Comparison of ENCODE assay signal across 7 mouse cellular contexts in the genomic region with DNA sequence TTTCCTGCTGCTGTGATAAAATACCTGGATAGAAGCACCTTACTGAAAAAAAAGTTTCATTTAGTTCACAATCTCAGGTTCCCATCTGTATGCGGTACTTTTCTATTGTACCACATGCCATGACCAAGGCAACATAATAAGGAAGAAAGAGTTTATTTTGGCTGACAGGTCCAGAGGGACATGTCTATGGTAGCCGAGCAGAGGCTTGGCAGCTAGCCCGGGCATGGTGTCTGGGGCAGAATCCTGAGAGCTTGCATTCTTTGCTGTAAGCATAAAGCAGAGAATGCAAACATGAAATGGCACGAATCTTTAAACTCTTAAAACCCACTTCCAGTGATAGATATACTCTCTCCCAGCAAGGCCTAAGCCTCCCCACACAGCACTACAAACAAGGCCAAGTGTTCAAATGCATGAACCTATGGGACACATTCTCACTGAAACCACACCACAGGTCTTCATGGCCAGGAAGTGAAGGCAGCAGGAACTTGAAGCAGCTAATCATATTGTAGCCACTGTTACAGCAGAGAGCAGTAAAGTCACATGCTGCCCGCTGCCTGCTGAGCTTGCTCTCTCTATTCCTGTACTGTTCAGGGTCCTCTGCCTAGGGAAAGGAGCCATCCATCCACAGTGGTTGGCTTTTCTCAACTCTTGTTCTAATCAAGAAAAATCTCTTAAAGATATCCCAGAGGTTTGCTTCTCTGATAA. TPM values are rescaled to one million over a fixed set of nuclear protein-coding genes. Genes with fewer than 3 reads are reported as not detected.
DNase-seq lines count a peak whose midpoint lies in the region; ATAC-seq and TF ChIP-seq lines count a peak whose summit lies in the region.

No protein-coding gene starts in this region.

- 66% methylated on average over 5 of the region's 5 CpGs for WGBS in kidney, embryonic 15.5 days
- 20% methylated on average over 5 of the region's 5 CpGs for WGBS in small intestine, adult 2 months

- no peak overlapping the region for H3K4me3 ChIP-seq in kidney, embryonic 15.5 days (replicated peaks)
- H3K4me3 ChIP-seq in small intestine, adult 2 months (ENCODE audit: low read depth, low read length): no peak overlapping the region

- peak; percentile 25; the same call in 1 of the 2 replicates for ATAC-seq in granulocyte monocyte progenitor cell, adult 5-6 weeks (replicated peaks; ENCODE audit: poor library complexity, severe bottlenecking)
- ATAC-seq in kidney, embryonic 15.5 days (replicated peaks; ENCODE audit: low FRiP score): no peak

- peak; percentile 26 for DNase-seq in right cerebral cortex, postnatal 4 days
- no peak for DNase-seq in right cerebral cortex, postnatal 14 days
- DNase-seq in spleen, adult 12 weeks (ENCODE audit: low spot score): no peak
- no peak for DNase-seq in left cerebral cortex, postnatal 36 days (ENCODE audit: low spot score in 2 of 2)

- TF ChIP-seq POLR2A in small intestine, adult 2 months (IDR thresholded peaks at IDR 0.05; ENCODE audit: low read depth, low read length): no peak

- H3K4me1 ChIP-seq in kidney, embryonic 15.5 days: peaks cover 9% of the 10 kb centered on the region; the same call in 1 of the 2 replicates
- peaks cover 22% of the 10 kb centered on the region; the same call in 1 of the 2 replicates for H3K4me1 ChIP-seq in small intestine, adult 2 months (ENCODE audit: control insufficient read depth, insufficient read depth, insufficient read length, low read length)

- TF ChIP-seq CTCF in small intestine, adult 2 months (IDR thresholded peaks at IDR 0.05; ENCODE audit: extremely low read depth, insufficient read length, insufficient replicate concordance, low read depth, low read length): no peak

- H3K9ac ChIP-seq in kidney, embryonic 15.5 days: no peak overlapping the region

- intact Hi-C loops in left cerebral cortex, postnatal 36 days (cut with DNase I): no loop called here

- H3K27ac ChIP-seq in kidney, embryonic 15.5 days: peak overlapping the region; percentile 66
- peak overlapping the region; percentile 38 for H3K27ac ChIP-seq in small intestine, adult 2 months (ENCODE audit: insufficient read depth, low read depth, low read length)

- H3K9me3 ChIP-seq in kidney, embryonic 15.5 days (replicated peaks): no peaks in the 10 kb centered on the region

- H3K27me3 ChIP-seq in kidney, embryonic 15.5 days: no peaks in the 10 kb centered on the region
- no peaks in the 10 kb centered on the region for H3K27me3 ChIP-seq in small intestine, adult 2 months (ENCODE audit: control insufficient read depth, insufficient read depth, low read length)

- H3K36me3 ChIP-seq in kidney, embryonic 15.5 days: no peaks in the 10 kb centered on the region
- no peaks in the 10 kb centered on the region for H3K36me3 ChIP-seq in small intestine, adult 2 months (ENCODE audit: control insufficient read depth, insufficient read depth, low read length)

- H3K4me2 ChIP-seq in kidney, embryonic 15.5 days: no peak overlapping the region

RNA-seq across cellular contexts. Expression of a gene that starts 22.2 kb away (rescaled TPM):
- 15.3 and 28.1 TPM in 2 replicates for total RNA-seq in granulocyte monocyte progenitor cell, adult 5-6 weeks (2014; fragmentation: Nextera tagmentation)
- total RNA-seq in granulocyte monocyte progenitor cell, adult 5-6 weeks (2017): 70.8 and 75.0 TPM in 2 replicates
- 40.8 and 41.2 TPM in 2 replicates for polyA plus RNA-seq in kidney, embryonic 15.5 days (2015; fragmentation: Nextera tagmentation; extraction: Ambion mirVana)
- 0.98 and 2.0 TPM in 2 replicates for polyA plus RNA-seq in small intestine, adult 2 months (2012; rRNA removed)
- total RNA-seq in left cerebral cortex, postnatal 36 days (2021): 10 to 100 TPM; 48.2 to 51.7 TPM

RNA-seq across cellular contexts. Expression of a gene that starts 22.5 kb away (rescaled TPM):
- 92.6 and 98.6 TPM in 2 replicates for total RNA-seq in granulocyte monocyte progenitor cell, adult 5-6 weeks (2014; fragmentation: Nextera tagmentation)
- 178 and 188 TPM in 2 replicates for total RNA-seq in granulocyte monocyte progenitor cell, adult 5-6 weeks (2017)
- polyA plus RNA-seq in kidney, embryonic 15.5 days (2015; fragmentation: Nextera tagmentation; extraction: Ambion mirVana): 13.7 and 14.7 TPM in 2 replicates
- 6.4 and 20.1 TPM in 2 replicates for polyA plus RNA-seq in small intestine, adult 2 months (2012; rRNA removed)
- 1 to 10 TPM; 4.1 to 4.8 TPM for total RNA-seq in left cerebral cortex, postnatal 36 days (2021)

RNA-seq across cellular contexts. Expression of a gene that starts 51.9 kb away (rescaled TPM):
- total RNA-seq in granulocyte monocyte progenitor cell, adult 5-6 weeks (2014; fragmentation: Nextera tagmentation): 0.77 and 1.3 TPM in 2 replicates
- total RNA-seq in granulocyte monocyte progenitor cell, adult 5-6 weeks (2017): 6.2 and 7.2 TPM in 2 replicates
- 3.5 and 3.7 TPM in 2 replicates for polyA plus RNA-seq in kidney, embryonic 15.5 days (2015; fragmentation: Nextera tagmentation; extraction: Ambion mirVana)
- polyA plus RNA-seq in small intestine, adult 2 months (2012; rRNA removed): 0.65 and 0.66 TPM in 2 replicates
- 1 to 10 TPM; 1.0 to 1.4 TPM for total RNA-seq in left cerebral cortex, postnatal 36 days (2021)

Comparison
In these comparisons a context has a peak if more than half of its experiments do, and no peak if none do; other contexts are left out.
1. RNA of a gene that starts 22.5 kb away (total RNA-seq): 92.6 to 188 TPM in granulocyte monocyte progenitor cell, adult 5-6 weeks; 4.1 to 4.8 TPM in left cerebral cortex, postnatal 36 days; every median in the first group is over 10 times any median in the second.